Mouse (Mus musculus) right cerebral cortex, adult 2 months (tissue): ENCODE measurements around the gene Cd22.
"Not testable (repeated sequence)": the region's sequence is repeated elsewhere in the genome, so short reads cannot be mapped to it uniquely, and the experiment has no call there.

Experiments
- DNase-seq, 2 experiments: peaks; one replicate each; pipeline ENCODE4 v3.0.0; 2021 to 2022; ENCODE audit warnings: low spot score in 2 of 2

The Cd22 gene

GRCm38 (mm10) chr7:30880176-30880575 lies at the start of gene Cd22:
Gene Cd22, minus strand, starts transcription at chr7:30880342.
- no peak for DNase-seq

DNA sequence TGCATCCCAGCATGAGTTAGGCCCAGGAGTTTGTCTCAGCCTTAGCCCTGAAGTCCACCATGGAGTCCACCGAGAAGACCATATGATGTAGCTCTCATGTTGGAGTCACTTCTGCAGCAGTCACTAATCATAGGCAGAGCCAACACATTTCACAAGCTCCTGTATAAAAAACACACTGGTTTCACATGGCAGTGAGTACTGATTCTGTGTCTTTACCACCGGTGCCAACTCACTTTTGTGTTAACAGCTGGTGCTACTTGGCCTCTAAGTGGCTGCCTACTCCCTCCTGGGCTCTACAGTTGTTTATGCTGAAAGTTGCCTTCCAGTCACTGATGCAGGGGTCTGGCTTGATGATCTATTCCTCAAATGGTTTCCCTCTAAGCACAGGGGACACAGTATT lies 44.4 kb upstream of the Cd22 start, which contains the start of gene Hamp2:
TSS of gene Hamp2 (minus strand) at position 101 of the 400 bp plus-strand sequence.
- not testable (repeated sequence) for DNase-seq

GRCm38 (mm10) chr7:30924071-30924470 lies 43.9 kb upstream of the Cd22 start:
- DNase-seq, result no peak

- not testable (repeated sequence) for DNase-seq
These were observed 42.3 kb upstream of the Cd22 start for GRCm38 (mm10) chr7:30922490-30922889.

DNA sequence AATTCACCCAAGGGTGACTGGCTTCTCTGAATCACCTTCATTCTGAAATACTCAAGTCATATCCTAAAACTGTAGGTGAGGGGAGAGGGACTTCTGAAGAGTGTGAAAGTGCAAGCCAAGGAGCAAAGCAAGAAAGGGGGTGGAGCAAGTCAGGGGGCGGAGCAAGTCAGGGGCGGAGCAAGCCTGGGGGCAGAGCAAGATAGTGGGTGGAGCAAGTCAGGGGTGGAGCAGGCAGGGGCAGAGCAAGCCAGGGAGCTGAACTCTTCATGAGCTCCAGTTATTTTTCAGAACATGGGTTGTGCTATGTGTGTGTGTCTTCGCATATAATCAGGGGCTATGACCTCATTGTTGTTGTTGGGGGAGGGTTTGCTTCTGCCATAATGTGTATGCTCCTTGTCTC lies 40.1 kb upstream of the Cd22 start:
- no peak for DNase-seq

DNA sequence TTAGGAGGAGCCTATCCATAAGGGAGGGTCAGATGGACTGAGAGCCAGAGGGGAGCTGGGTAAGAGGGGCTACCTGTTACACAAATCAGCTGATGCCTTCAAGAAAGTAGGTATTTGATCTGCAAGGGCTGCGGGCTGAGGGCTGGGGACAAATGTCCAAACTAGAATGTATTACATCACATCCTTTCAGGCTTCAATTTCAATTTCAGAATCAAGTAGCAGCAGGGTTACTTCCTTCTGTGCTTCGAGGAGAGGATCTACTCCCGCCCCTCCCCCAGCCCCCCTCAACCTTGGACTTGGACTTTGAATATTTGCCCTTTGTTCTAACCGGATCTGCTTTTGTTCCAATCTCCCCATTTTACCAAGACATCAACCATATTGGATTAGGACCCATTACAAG lies 37.1 kb upstream of the Cd22 start:
- DNase-seq, result no peak

- DNase-seq, result no peak
These were observed 36.6 kb upstream of the Cd22 start for GRCm38 (mm10) chr7:30916713-30917112.

DNA sequence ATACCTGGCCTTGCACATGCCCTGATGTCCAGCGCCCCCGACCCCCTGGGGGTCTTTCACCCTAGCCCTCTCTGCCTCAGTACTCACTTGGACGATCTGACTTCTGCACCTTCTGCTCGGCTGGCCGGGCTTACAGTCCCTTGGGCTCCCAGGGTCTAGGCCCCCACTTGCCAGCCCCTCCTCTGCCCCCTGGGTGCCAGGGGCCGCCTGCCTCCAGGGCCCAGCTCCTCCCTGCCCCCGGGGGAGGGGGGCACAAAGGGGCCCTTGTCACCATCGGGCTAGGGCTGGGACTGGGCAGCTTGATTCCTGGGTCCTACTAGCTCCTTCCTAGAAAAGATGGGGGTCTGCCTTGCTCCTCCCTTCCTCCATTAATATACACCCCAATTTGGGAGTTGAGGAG lies 34.6 kb upstream of the Cd22 start, which contains the start of gene Mag:
TSS of gene Mag (minus strand) at position 142 of the 400 bp plus-strand sequence.
- no peak for DNase-seq

- no peak for DNase-seq
These were observed 29.6 kb upstream of the Cd22 start for GRCm38 (mm10) chr7:30909773-30910172.

DNA sequence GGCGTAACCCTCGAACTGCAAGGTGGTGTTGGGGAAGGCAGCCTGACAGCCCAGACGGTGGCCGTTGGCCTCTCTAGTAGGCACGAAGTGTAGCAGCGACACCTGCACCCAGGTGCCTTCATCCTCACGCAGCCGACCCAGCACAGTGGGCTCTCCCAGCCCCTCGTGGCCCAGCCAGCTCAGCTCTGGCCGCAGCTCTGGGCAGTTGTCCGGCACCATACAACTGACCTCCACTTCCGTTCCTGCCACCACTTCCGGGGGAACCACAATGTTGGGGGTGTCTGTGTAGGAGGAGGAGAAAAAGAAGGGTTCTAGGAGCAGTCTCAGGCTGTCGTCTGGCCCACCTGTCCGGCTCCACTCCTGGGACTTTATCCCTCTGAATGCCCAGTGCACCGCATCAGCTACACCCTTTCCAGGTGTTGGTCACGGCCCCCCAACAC lies 28.9 kb upstream of the Cd22 start:
- DNase-seq, result no peak

GRCm38 (mm10) chr7:30908277-30908991 lies 28.3 kb upstream of the Cd22 start:
- DNase-seq, result no peak

DNA sequence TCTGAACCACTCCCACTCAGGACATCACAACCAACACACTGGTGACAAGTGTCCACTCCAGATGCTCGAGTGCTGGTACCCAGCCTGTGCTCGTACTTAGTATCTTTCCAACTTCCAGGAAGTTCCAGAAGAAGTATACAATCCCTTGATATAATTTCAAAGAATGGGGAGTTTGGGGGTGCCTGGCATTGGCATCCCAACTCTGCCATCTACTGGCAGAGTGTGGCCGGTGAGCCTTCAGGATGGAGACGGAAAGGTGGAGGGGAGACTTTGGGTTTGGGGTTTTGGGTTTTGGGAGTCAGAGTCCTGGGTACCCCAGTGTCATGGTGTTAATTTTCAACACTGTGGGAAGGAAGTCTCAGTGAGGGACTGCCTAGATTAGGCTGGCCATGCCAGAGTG lies 23.9 kb upstream of the Cd22 start:
- peak; percentile 21 to 40 for DNase-seq

DNA sequence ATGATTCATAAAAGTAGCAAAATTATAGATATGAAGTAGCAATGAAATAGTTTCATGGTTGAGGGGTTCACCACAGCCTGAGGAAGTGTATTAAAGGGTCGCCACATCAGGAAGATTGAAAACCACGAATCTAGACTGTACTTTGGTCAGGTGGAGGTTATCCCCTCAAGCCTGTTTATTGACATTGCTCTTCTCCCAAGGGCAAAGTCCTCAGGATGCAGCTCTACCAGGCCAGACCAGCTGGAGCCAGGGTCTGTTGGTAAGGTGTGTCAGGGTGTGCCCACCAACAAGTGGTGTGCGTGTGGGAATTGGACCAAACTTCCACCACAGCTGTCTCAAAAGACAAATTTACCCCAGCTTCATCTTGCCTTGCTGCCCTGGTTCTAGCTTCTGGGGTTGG lies 15.1 kb upstream of the Cd22 start:
- no peak for DNase-seq

- no peak for DNase-seq
These were observed 12.4 kb upstream of the Cd22 start for GRCm38 (mm10) chr7:30892515-30892914.

GRCm38 (mm10) chr7:30891746-30892145 lies 11.6 kb upstream of the Cd22 start:
- DNase-seq, result no peak

DNA sequence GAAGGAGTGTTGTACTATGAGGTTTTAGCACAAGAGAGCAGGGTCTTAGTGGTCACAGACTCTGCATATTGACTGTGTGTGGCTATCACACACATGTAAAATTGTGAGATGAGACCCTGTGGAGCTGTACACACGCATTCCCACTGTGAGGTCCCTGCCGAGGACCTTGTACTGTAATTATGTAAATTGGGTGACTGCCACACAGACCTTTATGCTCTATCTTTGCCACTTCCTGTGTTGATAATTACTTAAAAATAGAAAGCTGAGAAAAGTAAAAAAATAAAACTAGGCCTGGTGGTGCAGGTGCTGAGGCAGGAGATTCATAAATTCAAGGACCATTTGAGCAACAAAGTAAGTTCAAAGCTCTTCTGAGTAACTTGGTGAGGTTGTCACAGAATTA lies 10.5 kb upstream of the Cd22 start:
- DNase-seq, result no peak

GRCm38 (mm10) chr7:30888786-30889185 lies 8.6 kb upstream of the Cd22 start:
- DNase-seq, result no peak

GRCm38 (mm10) chr7:30887568-30888188 lies 7.5 kb upstream of the Cd22 start:
- no peak for DNase-seq

- no peak for DNase-seq
These were observed 6.7 kb upstream of the Cd22 start for GRCm38 (mm10) chr7:30886852-30887251.

GRCm38 (mm10) chr7:30884047-30884446 lies 3.9 kb upstream of the Cd22 start:
- DNase-seq, result no peak

DNA sequence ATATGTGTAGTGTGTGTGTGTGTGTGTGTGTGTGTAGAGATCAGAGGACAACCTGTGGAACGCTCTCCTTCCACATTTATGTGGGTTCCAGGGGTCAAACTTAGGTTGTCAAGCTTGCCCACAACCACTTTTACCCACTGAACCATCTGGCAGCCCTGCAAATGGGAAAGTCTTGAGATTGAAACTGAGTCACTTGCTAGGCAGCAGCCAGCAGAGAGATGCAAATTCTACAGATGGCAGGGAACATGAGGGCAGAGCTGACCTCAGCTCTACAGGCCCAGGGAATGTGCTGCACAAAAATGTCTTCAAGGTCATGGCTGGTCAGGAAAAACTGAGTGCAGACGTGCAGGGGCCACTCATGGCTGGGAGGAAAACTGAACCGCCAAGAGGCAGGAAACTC lies 1.2 kb upstream of the Cd22 start:
- DNase-seq, result no peak

DNA sequence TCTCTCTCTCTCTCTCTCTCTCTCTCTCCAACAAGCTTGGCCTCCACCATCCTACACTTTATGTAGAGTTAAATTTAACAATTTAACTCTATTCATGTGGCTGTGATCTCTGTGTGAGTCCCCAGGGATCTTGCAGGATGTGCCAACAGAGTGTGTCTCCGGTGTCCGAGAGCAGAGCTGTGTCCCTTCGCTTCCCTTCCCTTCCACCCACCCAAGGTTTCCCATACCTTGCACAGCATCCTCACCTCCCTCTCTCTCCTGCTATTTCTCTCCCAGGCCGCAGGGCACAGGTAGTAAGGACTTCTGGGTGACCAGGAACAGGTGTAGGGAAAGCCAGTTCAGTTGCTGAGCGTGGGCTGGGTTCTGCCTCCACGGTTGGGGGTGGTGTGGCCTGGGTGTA lies 1.2 kb downstream of the Cd22 start:
- DNase-seq, result no peak

DNA sequence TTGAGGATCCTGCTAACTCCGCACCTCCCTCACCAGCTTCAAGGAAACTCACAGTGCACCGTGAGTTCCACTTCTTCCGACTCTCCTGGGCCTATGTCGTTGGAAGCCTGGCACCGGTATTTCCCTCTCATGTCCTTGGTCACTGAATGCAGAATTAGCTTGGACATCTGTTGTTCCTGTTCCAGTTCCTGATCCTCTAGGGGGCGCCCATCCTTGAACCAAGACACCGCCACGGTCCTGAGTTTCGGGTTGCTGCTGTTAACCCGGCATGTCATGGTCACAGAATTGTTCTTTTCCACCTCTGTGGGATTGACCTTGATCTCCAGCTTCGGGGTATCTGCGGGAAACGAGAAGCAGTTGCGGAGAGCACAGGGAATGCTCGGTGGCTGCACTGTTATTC lies 7.1 kb downstream of the Cd22 start:
- DNase-seq, result peak; percentile 68 to 73
